Mouse (Mus musculus) thymus, adult 18-20 months (tissue): ENCODE data around the gene C130050O18Rik.

Experiments
- DNase-seq, 2 experiments: peaks; one replicate each; pipeline ENCODE4 v3.0.0; 2022; ENCODE audit warnings: mixed read lengths in 2 of 2

C130050O18Rik gene

DNA sequence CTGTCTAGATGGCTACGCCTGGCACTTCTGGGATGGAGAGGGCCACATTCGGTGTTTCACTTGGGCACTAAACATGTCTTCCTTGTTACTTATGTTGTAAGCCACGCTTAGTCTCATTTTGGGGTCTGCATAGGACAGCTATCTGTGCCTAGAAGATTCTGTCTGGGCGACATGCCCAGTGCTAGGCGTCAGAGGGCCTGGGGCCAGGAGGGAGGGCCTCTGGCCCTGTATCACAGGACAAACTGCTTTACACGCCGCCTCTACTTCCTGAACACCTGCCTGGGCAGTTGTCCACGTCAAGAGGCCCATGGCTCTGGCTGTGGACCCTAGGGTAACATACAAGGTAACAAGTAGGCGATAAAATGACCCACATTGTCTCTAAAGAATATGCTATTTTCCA lies 22.9 kb downstream of the C130050O18Rik start:
- DNase-seq = no peak

GRCm38 (mm10) chr5:139429818-139430341 lies 24.8 kb downstream of the C130050O18Rik start:
- no peak for DNase-seq

DNA sequence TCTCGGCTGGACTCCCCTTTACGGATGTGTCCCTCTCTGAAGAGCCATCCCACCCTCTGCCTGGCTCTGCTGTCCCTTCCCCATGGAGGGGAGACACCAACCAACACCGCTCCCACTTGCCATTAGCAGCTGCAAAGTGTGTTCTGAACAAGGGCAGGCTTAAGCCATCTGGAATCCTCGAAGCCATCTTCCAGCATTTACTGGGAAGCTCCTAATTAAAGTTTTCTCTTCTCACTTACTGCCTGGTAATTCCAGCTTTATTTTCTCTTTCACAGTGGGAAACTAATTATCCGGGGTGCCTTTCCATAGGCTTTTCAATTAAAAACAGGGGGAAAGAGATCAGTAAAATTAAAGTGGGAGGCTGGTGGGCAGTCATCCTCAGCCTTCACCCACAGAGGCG lies 27.3 kb downstream of the C130050O18Rik start:
- no peak for DNase-seq

GRCm38 (mm10) chr5:139432747-139433508 lies 27.8 kb downstream of the C130050O18Rik start:
- no peak for DNase-seq

DNA sequence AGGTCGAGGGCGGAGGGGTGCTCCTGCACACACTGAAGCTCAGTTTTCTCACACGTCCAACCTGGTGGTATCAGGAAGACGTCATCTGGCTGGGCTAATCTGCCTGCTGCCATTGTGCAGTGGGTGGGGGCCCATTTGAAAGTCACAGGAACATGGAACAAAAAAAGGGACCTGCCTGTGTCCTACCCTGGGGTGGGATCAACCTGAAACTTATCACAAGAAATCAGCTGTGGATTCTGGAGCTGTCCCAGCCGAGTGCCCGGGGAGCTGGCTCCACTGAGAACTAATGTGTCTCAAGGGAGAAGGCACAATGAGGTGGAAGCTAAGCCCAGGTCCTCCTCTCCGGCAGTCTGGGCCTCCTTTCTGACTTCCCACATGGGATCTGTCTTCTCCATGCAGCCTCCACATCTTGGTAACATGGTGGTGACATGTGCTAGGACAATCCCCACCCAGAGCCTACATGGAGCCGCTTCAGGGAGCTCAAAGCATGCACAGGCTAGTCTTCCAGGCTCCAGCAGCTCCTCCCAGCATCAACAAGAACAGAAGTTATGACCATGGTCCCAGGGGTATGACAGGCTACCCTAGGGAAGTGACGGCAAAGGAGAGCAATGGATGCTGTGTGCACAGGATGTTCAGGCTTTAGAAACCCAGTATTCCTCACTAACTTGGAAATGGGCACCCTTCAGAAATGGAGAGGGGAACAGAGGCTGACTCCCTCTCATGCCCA lies 28.9 kb downstream of the C130050O18Rik start:
- no peak for DNase-seq

DNA sequence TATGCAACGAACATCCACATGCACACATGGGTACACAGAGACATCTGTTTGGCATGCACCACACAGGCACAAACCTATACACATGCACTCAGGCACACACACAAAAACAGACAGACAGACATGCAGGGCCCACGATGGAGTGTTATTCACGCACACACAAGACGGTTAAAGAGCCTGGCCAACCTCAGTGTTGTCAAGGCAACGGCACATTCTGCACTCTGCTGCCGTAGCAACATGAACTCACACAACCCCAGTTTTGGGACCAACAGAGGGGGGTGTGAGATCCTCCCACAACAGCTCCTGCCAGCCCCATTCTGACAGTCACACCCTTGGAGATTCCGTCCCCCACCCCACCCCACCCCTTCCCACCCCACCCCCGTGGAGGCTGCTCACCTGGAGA lies 29.9 kb downstream of the C130050O18Rik start:
- DNase-seq = no peak

GRCm38 (mm10) chr5:139437769-139438168 lies 32.7 kb downstream of the C130050O18Rik start:
- DNase-seq = no peak

DNA sequence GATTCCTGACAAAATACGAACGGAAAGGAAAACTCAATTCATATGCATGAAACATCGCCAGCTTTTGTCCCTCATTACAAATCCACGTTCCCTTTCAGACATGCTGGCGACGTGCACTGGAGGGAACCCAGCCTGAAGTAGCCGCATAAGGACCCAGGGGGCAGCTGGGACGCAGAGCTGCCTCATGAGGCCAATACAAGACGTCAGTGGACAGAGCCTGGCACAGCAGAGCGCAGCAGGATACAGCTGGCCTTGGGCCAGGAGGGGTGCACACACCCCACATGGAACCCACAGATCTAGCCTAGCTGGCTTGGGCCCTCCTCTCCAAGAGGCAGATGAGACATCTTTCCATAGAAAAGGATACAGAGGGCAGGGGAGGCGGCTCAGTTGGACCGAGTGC lies 33.4 kb downstream of the C130050O18Rik start:
- DNase-seq = no peak

DNA sequence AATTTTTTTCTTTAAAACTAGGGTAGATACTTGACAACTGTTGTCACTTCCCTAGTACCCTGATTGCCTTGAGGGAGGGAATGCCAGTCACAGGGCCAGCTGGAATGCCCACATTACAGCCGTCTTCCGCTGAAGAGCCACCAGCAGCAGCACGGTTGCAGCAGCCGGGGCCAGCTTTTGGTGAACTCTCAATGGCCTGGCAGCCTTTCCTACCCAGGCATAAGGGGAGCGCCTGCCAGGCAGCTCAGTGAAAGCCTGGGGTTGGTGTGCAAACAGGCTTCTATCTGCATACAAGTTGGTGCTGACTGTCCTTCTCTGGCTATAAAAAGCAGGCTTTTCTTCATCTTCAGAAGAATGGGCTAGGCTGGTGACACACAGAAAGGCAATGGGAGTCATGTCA lies 35.4 kb downstream of the C130050O18Rik start:
- DNase-seq = no peak

DNA sequence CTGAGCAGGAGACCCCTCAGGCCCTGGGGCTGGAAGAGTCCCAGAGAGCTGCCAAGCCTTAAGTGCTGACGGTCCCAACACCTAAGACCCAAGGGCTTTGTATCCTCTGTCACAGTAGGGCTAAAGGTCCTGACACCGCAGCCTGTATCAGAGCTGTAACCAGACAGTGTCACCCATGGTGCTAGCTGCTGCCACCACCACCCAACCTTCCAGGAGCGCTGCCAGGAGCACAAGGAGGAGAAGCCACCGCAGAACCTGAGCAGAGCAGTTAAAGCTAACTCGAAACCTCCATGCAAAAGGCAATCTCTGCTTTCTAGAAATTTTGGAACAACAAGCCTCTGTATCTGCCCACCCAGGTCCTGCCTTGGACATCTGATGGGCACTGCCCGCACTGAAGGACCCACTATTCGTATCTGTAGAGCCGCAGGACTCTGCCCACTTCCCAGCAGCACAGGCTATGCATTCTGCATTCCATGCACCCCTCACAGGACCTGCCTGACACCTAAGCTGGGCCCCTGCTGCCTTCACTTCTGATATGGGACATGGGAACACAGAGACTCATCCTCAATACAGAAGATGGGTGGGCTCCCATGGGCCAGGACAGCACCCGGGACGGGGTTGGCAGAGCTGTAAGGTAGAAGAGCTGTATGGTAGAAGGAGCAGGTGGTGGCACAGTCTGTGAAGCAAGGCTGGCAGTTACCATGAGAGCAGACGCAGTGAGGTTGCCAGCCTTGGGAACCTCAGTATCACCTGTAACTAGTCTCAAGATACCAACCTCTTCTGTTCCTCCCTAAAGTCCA lies 36.0 kb downstream of the C130050O18Rik start:
- DNase-seq = no peak

DNA sequence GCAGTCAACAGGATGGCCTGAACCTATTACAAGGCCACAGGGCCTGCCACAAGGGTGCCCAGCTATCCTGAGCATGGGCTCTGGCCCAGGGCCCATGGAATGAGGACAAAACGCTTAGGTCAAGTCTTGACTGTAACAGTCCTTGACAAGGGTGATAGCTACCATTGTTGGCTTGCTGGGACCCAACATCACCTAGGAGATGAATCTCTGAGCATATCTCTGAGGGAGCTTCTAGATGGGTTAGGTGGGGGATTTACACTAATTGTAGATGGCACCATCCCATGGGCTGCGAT lies 36.6 kb downstream of the C130050O18Rik start:
- DNase-seq = no peak

DNA sequence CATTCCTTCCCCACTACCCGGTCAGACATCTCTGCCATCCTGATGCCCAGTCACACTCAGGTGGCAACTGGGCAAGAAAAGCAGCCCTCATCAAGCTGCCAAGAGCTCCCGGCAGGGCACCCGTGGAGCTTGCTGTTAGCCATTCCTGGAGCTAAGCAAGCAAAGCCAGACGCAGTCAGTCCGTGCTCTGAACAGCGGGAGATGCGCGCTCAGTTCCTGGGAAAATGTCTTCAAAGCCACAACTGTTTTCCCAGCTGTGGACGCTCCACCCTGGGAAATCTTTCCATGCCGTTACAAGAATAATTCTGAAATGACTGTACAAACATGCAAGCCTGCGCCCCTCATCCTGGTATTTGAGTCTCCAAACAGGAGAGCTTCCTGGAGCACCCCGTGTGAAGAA lies 37.3 kb downstream of the C130050O18Rik start:
- DNase-seq = no peak

GRCm38 (mm10) chr5:139442962-139443361 lies 37.9 kb downstream of the C130050O18Rik start:
- no peak for DNase-seq

- DNase-seq = no peak
These were observed 40.2 kb downstream of the C130050O18Rik start for GRCm38 (mm10) chr5:139445258-139445657.

- no peak for DNase-seq
These were observed 42.9 kb downstream of the C130050O18Rik start for GRCm38 (mm10) chr5:139448025-139448424.

DNA sequence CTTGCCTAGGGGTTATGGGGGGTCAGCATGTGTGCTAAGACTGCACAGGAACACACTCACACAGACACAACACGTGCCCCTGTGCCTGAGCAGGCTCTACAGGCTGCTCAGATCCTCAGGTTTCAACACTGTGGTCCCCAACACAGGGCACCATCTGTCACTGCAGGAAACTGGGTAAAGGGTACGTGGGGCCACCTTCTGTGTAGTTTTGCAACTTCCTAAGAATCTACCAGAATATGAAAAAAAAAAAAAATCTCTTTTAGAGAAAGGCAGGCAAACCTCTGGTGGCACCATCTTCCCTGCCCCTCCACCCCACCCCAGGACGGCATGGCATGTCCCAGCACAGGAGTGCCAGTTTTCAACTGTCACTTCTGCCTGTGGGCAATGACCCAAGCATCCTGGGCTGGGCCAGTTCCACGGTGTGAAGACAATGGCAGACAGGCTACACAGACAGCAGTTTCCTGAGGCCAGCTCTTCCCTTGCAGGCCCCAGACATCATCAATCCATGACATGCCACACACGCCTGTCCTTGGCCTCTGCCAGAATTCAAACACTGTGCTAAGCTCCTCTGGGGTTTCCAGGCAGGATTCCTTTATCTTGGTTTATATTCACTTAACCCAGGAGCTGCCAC lies 44.2 kb downstream of the C130050O18Rik start:
- DNase-seq = peak; percentile 11 to 35

GRCm38 (mm10) chr5:139449926-139450325 lies 44.8 kb downstream of the C130050O18Rik start:
- DNase-seq = no peak

GRCm38 (mm10) chr5:139453031-139453430 lies 48.0 kb downstream of the C130050O18Rik start:
- no peak for DNase-seq

DNA sequence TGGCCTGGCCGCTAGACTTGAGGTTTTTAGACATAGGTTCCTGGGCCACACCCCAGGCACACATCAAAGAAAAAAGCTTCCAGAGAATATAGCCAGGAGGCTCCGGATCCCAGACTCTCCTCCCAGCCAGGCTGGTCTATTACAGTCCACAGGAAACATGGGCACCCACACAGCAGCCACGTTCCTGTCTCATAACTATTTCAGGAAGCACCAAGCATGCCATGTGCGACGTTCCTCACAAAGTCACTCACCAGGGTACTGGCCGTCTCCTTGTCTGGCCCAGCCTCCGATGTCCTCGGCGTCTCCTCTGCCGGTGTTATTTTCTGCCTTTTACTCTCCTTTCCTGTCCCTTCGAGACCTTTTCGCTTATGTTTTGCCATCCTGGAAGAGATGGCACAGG lies 50.1 kb downstream of the C130050O18Rik start:
- no peak for DNase-seq

GRCm38 (mm10) chr5:139457241-139457640 lies 52.2 kb downstream of the C130050O18Rik start:
- no peak for DNase-seq

- DNase-seq = no peak
These were observed 54.9 kb downstream of the C130050O18Rik start for GRCm38 (mm10) chr5:139459938-139460337.

DNA sequence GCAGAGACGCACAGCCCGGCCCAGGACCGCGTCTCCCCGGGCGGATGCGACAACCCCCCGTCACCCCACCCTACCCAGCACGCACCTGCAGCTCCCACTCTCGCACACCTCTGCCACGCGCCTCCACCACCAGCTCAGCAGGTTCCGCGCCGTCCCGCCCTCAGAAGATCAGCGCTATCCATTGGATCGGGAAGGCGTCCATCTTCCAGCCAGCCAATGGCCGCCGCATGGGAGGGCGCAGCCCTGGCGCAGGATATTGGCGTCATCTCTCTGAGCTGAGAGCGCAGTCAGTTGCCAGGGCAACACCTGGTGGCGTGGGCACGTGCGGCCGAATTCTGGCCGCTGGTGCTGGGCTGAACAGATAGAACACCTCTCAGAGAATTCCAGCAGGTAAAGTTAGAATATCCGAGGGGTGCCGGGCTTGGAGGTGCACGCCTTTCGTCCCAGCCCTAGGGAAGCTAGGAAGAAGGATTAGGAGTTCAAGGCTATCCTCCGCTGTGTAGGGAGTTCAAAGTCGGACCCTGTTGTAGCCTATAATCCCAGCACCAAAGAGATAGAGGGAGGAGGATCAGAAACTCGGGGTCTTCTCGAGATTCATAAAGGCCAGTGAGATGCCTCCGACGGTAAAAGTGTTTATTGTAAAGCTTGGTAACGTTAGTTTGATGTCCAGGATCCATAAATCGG lies 55.4 kb downstream of the C130050O18Rik start, which contains the start of gene 3110082I17Rik:
Gene 3110082I17Rik, minus strand, starts transcription at position 144 of the 684 bp plus-strand sequence.
- DNase-seq = peak; percentile 88 to 93
